Mouse (Mus musculus): ENCODE measurements around the gene Arsa.

DNA sequence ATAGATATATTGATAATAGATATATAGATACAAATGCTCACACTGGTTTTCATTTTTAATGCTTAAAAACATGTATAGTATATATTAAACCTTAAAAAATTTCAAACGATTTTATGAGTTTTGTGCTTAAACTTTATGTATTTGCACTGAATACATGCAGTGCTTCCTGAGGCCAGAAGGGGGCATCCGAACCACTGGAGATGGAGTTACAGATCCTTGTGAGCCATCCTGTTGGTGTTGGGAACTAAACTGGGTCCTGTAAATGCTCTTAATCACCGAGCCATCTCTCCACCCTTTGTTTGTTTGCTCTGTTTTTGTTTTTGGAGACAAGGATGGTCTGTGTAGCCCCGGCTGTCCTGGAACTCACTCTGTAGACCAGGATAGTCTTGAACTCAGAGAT is 17.7 kb upstream of the Arsa start:
- TF ChIP-seq POLR2A (IDR thresholded peaks at IDR 0.05; ENCODE audit: control insufficient read depth, extremely low read depth, insufficient read depth, low read length, poor library complexity), result no peak
- no peak for TF ChIP-seq CTCF (IDR thresholded peaks at IDR 0.05; ENCODE audit: borderline replicate concordance, control insufficient read depth, extremely low read depth, insufficient read depth, low read length, poor library complexity)

Measured in thymus, adult 2 months (tissue).